Mouse (Mus musculus) fat pad, adult 2 months (tissue): ENCODE measurements around the gene Ifnar2.

ENCODE experiments used
- DNase-seq: peaks from one replicate; pipeline ENCODE4 v3.0.0-alpha.2; 2011; ENCODE audit warnings: low read depth, low spot score; ENCODE audit errors: extremely low read depth

Ifnar2 gene

GRCm38 (mm10) chr16:91452363-91452896 is 79.8 kb downstream of the Ifnar2 start:
- DNase-seq = peak; percentile 19
